Mouse (Mus musculus): ENCODE results near the gene Apobec4. TPM values are rescaled to one million over a fixed set of nuclear protein-coding genes. Genes with fewer than 3 reads are reported as not detected.

Gene Apobec4
- polyA plus RNA-seq, 1 experiment from 2014 or later = not detected

DNA sequence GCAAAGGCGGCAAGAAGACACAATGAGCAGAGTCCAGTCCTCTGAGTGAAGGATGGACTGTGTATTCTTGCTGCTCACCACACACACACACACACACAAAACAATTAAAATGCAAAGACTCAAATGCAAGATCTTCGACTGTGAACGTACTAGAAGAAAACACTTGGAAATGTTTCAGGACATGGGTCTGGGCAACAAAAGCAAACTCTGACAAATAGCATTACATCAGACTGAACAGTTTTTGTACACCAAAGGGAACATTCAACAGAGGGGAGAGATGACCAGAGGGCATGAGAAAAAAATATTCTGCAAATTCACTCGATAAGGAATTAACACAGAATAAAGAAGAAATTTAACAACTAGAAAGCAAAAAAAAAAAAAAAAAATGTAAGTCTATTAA lies 36.4 kb upstream of the Apobec4 start:
- Histone ChIP-seq H3K36me3 (ENCODE audit: insufficient read depth, low read length) (no peaks in the 10 kb centered on the region), H3K9me3 (replicated peaks; ENCODE audit: low read length) (no peaks in the 10 kb centered on the region), H3K27me3 (ENCODE audit: insufficient read depth, low read length) (no peaks in the 10 kb centered on the region), H3K9ac (ENCODE audit: low read depth, low read length) (no peak overlapping the region), H3K27ac (no peak overlapping the region), H3K4me2 (ENCODE audit: low read length) (no peak overlapping the region), H3K4me3 (replicated peaks; ENCODE audit: low read depth, low read length) (no peak overlapping the region), H3K4me1 (replicated peaks; ENCODE audit: insufficient read depth, low read length) (no peaks in the 10 kb centered on the region)
- ATAC-seq (replicated peaks; ENCODE audit: low FRiP score, low read depth) (no peak), DNase-seq (ENCODE audit: low spot score) (no peak)
- no peak for TF ChIP-seq CTCF (IDR thresholded peaks at IDR 0.05; ENCODE audit: low read depth)
- WGBS = 89% methylated on average over 4 of the region's 4 CpGs

DNA sequence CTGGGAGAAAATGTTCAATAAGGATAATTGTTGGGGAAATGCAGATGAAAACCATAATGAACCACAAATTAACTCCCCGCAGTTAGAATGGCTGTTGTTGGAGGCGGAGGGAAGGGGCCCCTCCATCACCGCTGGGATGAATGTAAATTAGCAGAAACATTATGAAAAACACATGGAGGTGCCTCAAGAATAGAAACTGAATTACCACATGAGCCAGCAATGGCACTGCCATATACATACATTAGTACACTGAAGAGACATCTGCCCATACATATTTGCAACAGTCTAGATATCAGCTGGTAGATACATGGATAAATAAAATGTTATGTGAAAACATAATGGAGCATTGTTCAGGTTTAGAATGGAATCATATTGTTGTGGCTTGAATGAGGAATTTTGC lies 35.9 kb upstream of the Apobec4 start:
- Histone ChIP-seq H3K4me2 (ENCODE audit: low read length) (no peak overlapping the region), H3K27ac (no peak overlapping the region), H3K4me1 (replicated peaks; ENCODE audit: insufficient read depth, low read length) (no peaks in the 10 kb centered on the region), H3K9me3 (replicated peaks; ENCODE audit: low read length) (no peaks in the 10 kb centered on the region), H3K4me3 (replicated peaks; ENCODE audit: low read depth, low read length) (no peak overlapping the region), H3K36me3 (ENCODE audit: insufficient read depth, low read length) (no peaks in the 10 kb centered on the region), H3K27me3 (ENCODE audit: insufficient read depth, low read length) (no peaks in the 10 kb centered on the region), H3K9ac (ENCODE audit: low read depth, low read length) (no peak overlapping the region)
- TF ChIP-seq CTCF (IDR thresholded peaks at IDR 0.05; ENCODE audit: low read depth) = no peak
- ATAC-seq (replicated peaks; ENCODE audit: low FRiP score, low read depth) (no peak), DNase-seq (ENCODE audit: low spot score) (no peak)
- 96% methylated on average over 3 of the region's 3 CpGs for whole genome bisulfite sequencing

DNA sequence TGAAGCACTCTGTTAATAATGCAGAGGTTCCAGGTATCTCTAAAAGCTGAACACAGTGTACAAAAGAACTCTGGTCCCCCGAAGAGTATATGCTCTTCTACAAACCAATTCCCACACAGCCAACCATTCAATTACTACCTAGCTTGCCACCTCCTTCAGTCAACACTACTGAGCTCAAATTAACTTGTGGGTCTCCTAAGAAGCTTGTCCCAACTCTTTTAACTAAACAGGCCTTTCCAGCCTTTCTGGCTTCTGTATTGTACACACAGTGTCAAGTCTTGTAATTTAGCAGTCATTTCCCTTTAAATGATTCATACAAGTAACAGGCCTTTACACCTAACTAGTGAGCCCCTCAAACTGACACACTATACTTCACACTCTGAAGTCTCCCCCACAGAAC lies 33.0 kb upstream of the Apobec4 start:
- Histone ChIP-seq H3K27me3 (ENCODE audit: insufficient read depth, low read length) (no peaks in the 10 kb centered on the region), H3K27ac (no peak overlapping the region), H3K4me2 (ENCODE audit: low read length) (no peak overlapping the region), H3K9me3 (replicated peaks; ENCODE audit: low read length) (no peaks in the 10 kb centered on the region), H3K4me3 (replicated peaks; ENCODE audit: low read depth, low read length) (no peak overlapping the region), H3K9ac (ENCODE audit: low read depth, low read length) (no peak overlapping the region), H3K4me1 (replicated peaks; ENCODE audit: insufficient read depth, low read length) (no peaks in the 10 kb centered on the region), H3K36me3 (ENCODE audit: insufficient read depth, low read length) (no peaks in the 10 kb centered on the region)
- 50% methylated on average over 1 of the region's 1 CpGs for WGBS
- ATAC-seq (replicated peaks; ENCODE audit: low FRiP score, low read depth) = no peak
- no peak for DNase-seq (ENCODE audit: low spot score)
- no peak for TF ChIP-seq CTCF (IDR thresholded peaks at IDR 0.05; ENCODE audit: low read depth)

DNA sequence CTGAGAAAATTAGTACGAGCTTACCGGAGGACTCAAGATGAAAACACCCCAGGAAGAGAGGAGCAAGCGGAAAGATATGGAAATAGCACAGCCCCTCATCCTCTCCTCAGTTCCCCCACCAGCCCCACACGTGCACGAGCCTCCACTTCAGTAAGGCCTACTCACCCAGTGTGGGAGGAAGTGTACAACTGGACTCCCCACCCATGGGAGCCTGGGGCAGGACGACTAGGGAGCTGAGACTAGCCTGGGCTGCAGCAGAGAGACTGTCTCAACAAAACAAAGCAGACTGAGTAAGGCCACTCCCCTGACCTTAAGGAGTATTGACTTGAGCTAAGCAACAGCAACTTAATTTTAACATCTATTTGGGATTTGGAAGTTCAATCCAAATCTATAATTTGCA lies 32.2 kb upstream of the Apobec4 start:
- no peak for ATAC-seq (replicated peaks; ENCODE audit: low FRiP score, low read depth)
- Histone ChIP-seq H3K4me3 (replicated peaks; ENCODE audit: low read depth, low read length) (no peak overlapping the region), H3K27me3 (ENCODE audit: insufficient read depth, low read length) (no peaks in the 10 kb centered on the region), H3K36me3 (ENCODE audit: insufficient read depth, low read length) (no peaks in the 10 kb centered on the region), H3K27ac (no peak overlapping the region), H3K9ac (ENCODE audit: low read depth, low read length) (no peak overlapping the region), H3K9me3 (replicated peaks; ENCODE audit: low read length) (no peaks in the 10 kb centered on the region), H3K4me2 (ENCODE audit: low read length) (no peak overlapping the region), H3K4me1 (replicated peaks; ENCODE audit: insufficient read depth, low read length) (no peaks in the 10 kb centered on the region)
- no peak for DNase-seq (ENCODE audit: low spot score)
- WGBS = 57% methylated on average over 6 of the region's 6 CpGs
- TF ChIP-seq CTCF (IDR thresholded peaks at IDR 0.05; ENCODE audit: low read depth) = no peak

DNA sequence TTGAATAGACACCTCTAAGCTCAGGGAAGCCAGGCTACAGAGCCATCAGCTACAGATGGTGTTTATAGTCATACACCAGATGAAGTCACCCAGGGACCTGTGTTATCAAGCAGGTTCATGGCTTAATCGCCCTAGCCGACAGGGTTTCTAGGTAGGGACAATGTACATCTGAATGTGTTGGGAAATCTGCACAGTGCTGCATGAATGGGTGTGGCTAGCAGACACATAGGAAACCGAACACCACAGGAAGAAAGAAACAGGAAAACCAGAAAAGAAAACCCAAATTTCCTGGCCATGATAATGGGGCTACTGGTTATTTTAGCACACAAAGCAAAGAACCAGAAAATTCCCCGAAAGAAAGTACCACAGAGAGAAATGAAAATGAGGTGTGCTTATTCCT lies 29.4 kb upstream of the Apobec4 start:
- 81% methylated on average over 4 of the region's 4 CpGs for WGBS
- ATAC-seq (replicated peaks; ENCODE audit: low FRiP score, low read depth) = no peak

DNA sequence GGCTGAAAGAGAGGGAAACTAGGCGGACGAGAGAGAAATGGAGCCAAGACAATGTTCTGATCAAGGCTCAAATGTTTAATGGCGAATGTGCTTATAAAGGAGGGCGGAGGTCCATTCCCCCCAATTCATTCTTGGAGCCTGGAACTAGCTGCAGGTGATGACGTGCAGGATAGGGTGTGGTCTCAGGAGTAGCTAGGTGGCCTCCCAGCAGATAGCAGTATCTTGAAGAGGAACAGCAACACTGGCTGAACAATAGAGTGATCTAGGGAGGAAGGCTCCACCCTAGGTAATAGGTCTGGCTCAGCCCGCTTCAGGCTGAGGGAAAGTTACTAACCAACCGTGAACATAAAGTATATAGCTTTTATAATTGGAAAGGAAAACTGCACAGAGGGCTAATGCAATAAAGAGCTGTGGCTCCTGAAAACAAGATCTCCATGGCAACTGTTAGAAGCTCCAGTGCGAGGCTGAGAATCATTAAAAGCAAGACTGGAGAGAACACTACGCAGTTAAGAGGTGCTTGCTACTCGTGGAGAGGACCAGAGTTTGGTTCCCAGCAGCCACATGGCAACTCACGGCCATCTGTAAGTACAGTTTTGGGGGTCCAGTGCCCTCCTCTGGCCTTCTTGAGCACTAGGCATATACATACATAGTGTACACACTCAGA lies 28.7 kb upstream of the Apobec4 start:
- H3K27ac ChIP-seq = no peak overlapping the region
- H3K4me3 ChIP-seq (replicated peaks; ENCODE audit: low read depth, low read length) = no peak overlapping the region
- 82% methylated on average over 11 of the region's 11 CpGs for WGBS
- H3K4me1 ChIP-seq (replicated peaks; ENCODE audit: insufficient read depth, low read length) = no peaks in the 10 kb centered on the region
- DNase-seq (ENCODE audit: low spot score) (no peak), ATAC-seq (replicated peaks; ENCODE audit: low FRiP score, low read depth) (no peak)
- no peak for TF ChIP-seq CTCF (IDR thresholded peaks at IDR 0.05; ENCODE audit: low read depth)
- no peaks in the 10 kb centered on the region for H3K9me3 ChIP-seq (replicated peaks; ENCODE audit: low read length)
- H3K27me3 ChIP-seq (ENCODE audit: insufficient read depth, low read length) = no peaks in the 10 kb centered on the region
- H3K9ac ChIP-seq (ENCODE audit: low read depth, low read length) = no peak overlapping the region
- no peak overlapping the region for H3K4me2 ChIP-seq (ENCODE audit: low read length)
- H3K36me3 ChIP-seq (ENCODE audit: insufficient read depth, low read length) = no peaks in the 10 kb centered on the region

More for the DNA sequence above, 29.4 kb upstream of the Apobec4 start:
- Histone ChIP-seq H3K4me1 (replicated peaks; ENCODE audit: insufficient read depth, low read length) (no peaks in the 10 kb centered on the region), H3K27me3 (ENCODE audit: insufficient read depth, low read length) (no peaks in the 10 kb centered on the region), H3K9me3 (replicated peaks; ENCODE audit: low read length) (no peaks in the 10 kb centered on the region), H3K36me3 (ENCODE audit: insufficient read depth, low read length) (no peaks in the 10 kb centered on the region), H3K4me2 (ENCODE audit: low read length) (no peak overlapping the region), H3K4me3 (replicated peaks; ENCODE audit: low read depth, low read length) (no peak overlapping the region), H3K9ac (ENCODE audit: low read depth, low read length) (no peak overlapping the region), H3K27ac (no peak overlapping the region)
- no peak for TF ChIP-seq CTCF (IDR thresholded peaks at IDR 0.05; ENCODE audit: low read depth)
- no peak for DNase-seq (ENCODE audit: low spot score)

DNA sequence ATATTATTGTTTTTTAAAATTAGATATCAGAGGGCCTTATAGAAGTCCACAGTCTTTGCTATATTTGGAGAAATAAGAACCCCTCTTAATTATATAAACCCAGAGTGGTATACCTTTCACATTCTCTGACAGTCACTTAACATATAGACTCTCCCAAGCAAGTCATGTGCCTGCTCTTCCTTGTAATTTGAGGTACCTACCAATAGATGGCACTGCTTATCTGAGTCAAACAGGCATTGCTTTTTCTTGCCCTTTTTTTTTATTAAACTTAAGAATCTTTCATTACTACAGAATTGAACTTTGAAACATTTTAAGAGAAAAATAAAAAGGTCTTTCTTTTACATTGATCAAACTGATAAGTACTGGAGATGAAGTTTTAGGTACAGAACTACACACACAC lies 26.1 kb upstream of the Apobec4 start:
- H3K4me2 ChIP-seq (ENCODE audit: low read length) = no peak overlapping the region
- DNase-seq (ENCODE audit: low spot score) (no peak), ATAC-seq (replicated peaks; ENCODE audit: low FRiP score, low read depth) (no peak)

More for the DNA sequence above, 26.1 kb upstream of the Apobec4 start:
- Histone ChIP-seq H3K27me3 (ENCODE audit: insufficient read depth, low read length) (no peaks in the 10 kb centered on the region), H3K4me1 (replicated peaks; ENCODE audit: insufficient read depth, low read length) (no peaks in the 10 kb centered on the region), H3K4me3 (replicated peaks; ENCODE audit: low read depth, low read length) (no peak overlapping the region), H3K9me3 (replicated peaks; ENCODE audit: low read length) (no peaks in the 10 kb centered on the region), H3K27ac (no peak overlapping the region), H3K9ac (ENCODE audit: low read depth, low read length) (no peak overlapping the region), H3K36me3 (ENCODE audit: insufficient read depth, low read length) (no peaks in the 10 kb centered on the region)
- TF ChIP-seq CTCF (IDR thresholded peaks at IDR 0.05; ENCODE audit: low read depth) = peak; percentile 34; the same call in 1 of the 2 replicates

All from kidney, postnatal 0 days (tissue).